Mouse (Mus musculus) macrophage (primary cell): ENCODE measurements around the gene Gm5105. TPM values are rescaled to one million over a fixed set of nuclear protein-coding genes. Genes with fewer than 3 reads are reported as not detected.

ENCODE experiments used
- H3K27ac ChIP-seq: fragments of 350-480 bp; formaldehyde crosslinking; 2 replicates; pipeline ENCODE4 v1.9.0; 2021
- H3K36me3 ChIP-seq: fragments of 350-480 bp; formaldehyde crosslinking; 2 replicates; pipeline ENCODE4 v1.9.0; 2021; ENCODE audit errors: inconsistent target
- H3K4me3 ChIP-seq: fragments of 350-480 bp; formaldehyde crosslinking; 2 replicates; pipeline ENCODE4 v1.9.0; 2021; ENCODE audit errors: inconsistent target
- H3K79me2 ChIP-seq: fragments of 350-480 bp; formaldehyde crosslinking; 2 replicates; pipeline ENCODE4 v1.9.0; 2021; ENCODE audit errors: inconsistent target
- WGBS: methylation state at CpG from one replicate; pipeline ENCODE4 v1.1.7; 2026; ENCODE audit warnings: inconsistent platforms; ENCODE audit not compliant: missing documents; 5-methylcytosine and 5-hydroxymethylcytosine counted together
- polyA plus RNA-seq: library from polyadenylated mRNA; stranded (reverse); fragments of 250-400 nt; gene quantifications from 3 replicates; pipeline ENCODE4 v1.2.4, GENCODE M21; 2018; ENCODE audit warnings: inconsistent platforms
- total RNA-seq, 78 experiments: library from RNA; depleted of rRNA; stranded (reverse); fragments of 250-400 nt; gene quantifications; 1 replicate in 9 of 78; 2 replicates in 24 of 78; 3 replicates in 43 of 78; 4 replicates in 2 of 78; pipeline ENCODE4 v1.2.4; 2018; ENCODE audit warnings: inconsistent platforms in 56 of 78

Gm5105 gene
- not detected for total RNA-seq (2018; cell fraction: chromatin; rRNA removed)
- total RNA-seq (2018; cell fraction: cytosol; rRNA removed), result not detected
- total RNA-seq (2018; cell fraction: nucleus; rRNA removed), result not detected
- not detected in 3 replicates for polyA plus RNA-seq

- no peak within 1 kb of the TSS for H3K27ac ChIP-seq
- H3K79me2 ChIP-seq, result no peaks in the 10 kb centered on the region
- WGBS, result 95% methylated on average over 12 of the region's 12 CpGs
- H3K4me3 ChIP-seq, result no peak within 1 kb of the TSS
- H3K36me3 ChIP-seq, result no peaks in the 10 kb centered on the region
Observed at GRCm38 (mm10) chr3:138067288-138067687, at the start of gene Gm5105. Gene Gm5105, minus strand, starts transcription at chr3:138067388.

GRCm38 (mm10) chr3:138116871-138117270 lies 49.7 kb upstream of the Gm5105 start:
- 92% methylated on average over 4 of the region's 4 CpGs for WGBS
- no peak overlapping the region for H3K4me3 ChIP-seq
- no peak overlapping the region for H3K27ac ChIP-seq
- H3K36me3 ChIP-seq, result no peaks in the 10 kb centered on the region
- H3K79me2 ChIP-seq, result no peaks in the 10 kb centered on the region

- no peak overlapping the region for H3K27ac ChIP-seq
- H3K4me3 ChIP-seq, result no peak overlapping the region
- 94% methylated on average over 17 of the region's 17 CpGs for WGBS
- no peaks in the 10 kb centered on the region for H3K36me3 ChIP-seq
- no peaks in the 10 kb centered on the region for H3K79me2 ChIP-seq
Observed at GRCm38 (mm10) chr3:138114106-138114505, 46.9 kb upstream of the Gm5105 start.

- WGBS, result 93% methylated on average over 18 of the region's 19 CpGs
- H3K27ac ChIP-seq, result no peak overlapping the region
- no peak overlapping the region for H3K4me3 ChIP-seq
- no peaks in the 10 kb centered on the region for H3K79me2 ChIP-seq
- H3K36me3 ChIP-seq, result no peaks in the 10 kb centered on the region
Observed at GRCm38 (mm10) chr3:138110910-138111782, 44.0 kb upstream of the Gm5105 start.

- no peak overlapping the region for H3K4me3 ChIP-seq
- H3K27ac ChIP-seq, result no peak overlapping the region
- no peaks in the 10 kb centered on the region for H3K79me2 ChIP-seq
- no peaks in the 10 kb centered on the region for H3K36me3 ChIP-seq
- 83% methylated on average over 10 of the region's 10 CpGs for WGBS
Observed at GRCm38 (mm10) chr3:138106887-138107286, 39.7 kb upstream of the Gm5105 start.

- no peak overlapping the region for H3K4me3 ChIP-seq
- 91% methylated on average over 5 of the region's 5 CpGs for WGBS
- H3K79me2 ChIP-seq, result no peaks in the 10 kb centered on the region
- no peak overlapping the region for H3K27ac ChIP-seq
- H3K36me3 ChIP-seq, result no peaks in the 10 kb centered on the region
Observed at GRCm38 (mm10) chr3:138105056-138105455, 37.9 kb upstream of the Gm5105 start.

GRCm38 (mm10) chr3:138103690-138104089 lies 36.5 kb upstream of the Gm5105 start:
- Histone ChIP-seq H3K27ac (no peak overlapping the region), H3K4me3 (no peak overlapping the region), H3K36me3 (no peaks in the 10 kb centered on the region), H3K79me2 (no peaks in the 10 kb centered on the region)
- 90% methylated on average over 4 of the region's 4 CpGs for WGBS

GRCm38 (mm10) chr3:138101936-138102335 lies 34.7 kb upstream of the Gm5105 start:
- 91% methylated on average over 4 of the region's 4 CpGs for WGBS

GRCm38 (mm10) chr3:138097718-138098117 lies 30.5 kb upstream of the Gm5105 start:
- H3K79me2 ChIP-seq, result no peaks in the 10 kb centered on the region
- H3K27ac ChIP-seq, result no peak overlapping the region
- no peaks in the 10 kb centered on the region for H3K36me3 ChIP-seq
- 90% methylated on average over 1 of the region's 1 CpGs for WGBS
- no peak overlapping the region for H3K4me3 ChIP-seq

More at GRCm38 (mm10) chr3:138101936-138102335, 34.7 kb upstream of the Gm5105 start:
- Histone ChIP-seq H3K4me3 (no peak overlapping the region), H3K36me3 (no peaks in the 10 kb centered on the region), H3K27ac (no peak overlapping the region), H3K79me2 (no peaks in the 10 kb centered on the region)

- 90% methylated on average over 19 of the region's 19 CpGs for WGBS
- no peak overlapping the region for H3K27ac ChIP-seq
- H3K79me2 ChIP-seq, result no peaks in the 10 kb centered on the region
- no peaks in the 10 kb centered on the region for H3K36me3 ChIP-seq
- H3K4me3 ChIP-seq, result no peak overlapping the region
Observed at GRCm38 (mm10) chr3:138096263-138097028, 29.3 kb upstream of the Gm5105 start.

- 89% methylated on average over 10 of the region's 10 CpGs for WGBS
- H3K36me3 ChIP-seq, result no peaks in the 10 kb centered on the region
- H3K4me3 ChIP-seq, result no peak overlapping the region
- H3K27ac ChIP-seq, result no peak overlapping the region
- H3K79me2 ChIP-seq, result no peaks in the 10 kb centered on the region
Observed at GRCm38 (mm10) chr3:138095718-138096117, 28.5 kb upstream of the Gm5105 start.

GRCm38 (mm10) chr3:138095301-138095700 lies 28.1 kb upstream of the Gm5105 start:
- Histone ChIP-seq H3K79me2 (no peaks in the 10 kb centered on the region), H3K36me3 (no peaks in the 10 kb centered on the region), H3K27ac (no peak overlapping the region), H3K4me3 (no peak overlapping the region)
- WGBS, result 85% methylated on average over 3 of the region's 3 CpGs

- 98% methylated on average over 4 of the region's 4 CpGs for WGBS
- no peaks in the 10 kb centered on the region for H3K79me2 ChIP-seq
- no peak overlapping the region for H3K4me3 ChIP-seq
- H3K36me3 ChIP-seq, result no peaks in the 10 kb centered on the region
- H3K27ac ChIP-seq, result no peak overlapping the region
Observed at GRCm38 (mm10) chr3:138083896-138084295, 16.7 kb upstream of the Gm5105 start.

GRCm38 (mm10) chr3:138083073-138083637 lies 16.0 kb upstream of the Gm5105 start:
- no peaks in the 10 kb centered on the region for H3K79me2 ChIP-seq
- WGBS, result 100% methylated on average over 1 of the region's 1 CpGs
- no peaks in the 10 kb centered on the region for H3K36me3 ChIP-seq
- H3K27ac ChIP-seq, result no peak overlapping the region
- H3K4me3 ChIP-seq, result no peak overlapping the region
